Comparison of ENCODE assay signal across 16 mouse cellular contexts in genomic region chr5:35600233-35600632, GRCm38 (mm10).
"Had no signal": no experiment of that assay in that cellular context is flagged by ENCODE, and none has a peak within 500 bp of the region (broad histone marks: within the 10 kb centered on the region; RNA-seq: fewer than 3 reads in every experiment).

No protein-coding gene starts in this region.

- H3K4me3 ChIP-seq: layer of hippocampus, adult 2 months; limb, embryonic 12.5 days; limb, embryonic 15.5 days had no signal

- H3K9me3 ChIP-seq: limb, embryonic 15.5 days had no signal

- H3K27me3 ChIP-seq: limb, embryonic 12.5 days; limb, embryonic 15.5 days had no signal

- H3K27ac ChIP-seq: kidney, postnatal 0 days; layer of hippocampus, adult 2 months; limb, embryonic 12.5 days; limb, embryonic 15.5 days; liver, embryonic 14.5 days had no signal

- H3K9ac ChIP-seq: limb, embryonic 12.5 days; limb, embryonic 15.5 days; liver, embryonic 14.5 days; liver, postnatal 0 days; lung, embryonic 14.5 days had no signal

- DNase-seq: kidney, adult 2 months; kidney, postnatal 25 days; layer of hippocampus, adult 9-11 months; liver, postnatal 0 days; lung, embryonic 14.5 days; lung, postnatal 10 days; lung, postnatal 4 days; midbrain, embryonic 14.5 days; thymus, postnatal 25 days had no signal

- ATAC-seq: liver, postnatal 0 days had no signal

- H3K4me2 ChIP-seq: limb, embryonic 12.5 days; limb, embryonic 15.5 days; liver, embryonic 11.5 days; lung, embryonic 14.5 days; midbrain, embryonic 11.5 days had no signal

- H3K4me1 ChIP-seq: limb, embryonic 12.5 days; limb, embryonic 15.5 days had no signal
